Mouse (Mus musculus): ENCODE measurements around the gene Agap2. TPM values are rescaled to one million over a fixed set of nuclear protein-coding genes. Genes with fewer than 3 reads are reported as not detected.
A peak's percentile ranks its signal among the peaks of the same experiment; 100 is the strongest.

Gene Agap2
- polyA plus RNA-seq, 1 experiment from 2014 or later = 0.04 TPM

DNA sequence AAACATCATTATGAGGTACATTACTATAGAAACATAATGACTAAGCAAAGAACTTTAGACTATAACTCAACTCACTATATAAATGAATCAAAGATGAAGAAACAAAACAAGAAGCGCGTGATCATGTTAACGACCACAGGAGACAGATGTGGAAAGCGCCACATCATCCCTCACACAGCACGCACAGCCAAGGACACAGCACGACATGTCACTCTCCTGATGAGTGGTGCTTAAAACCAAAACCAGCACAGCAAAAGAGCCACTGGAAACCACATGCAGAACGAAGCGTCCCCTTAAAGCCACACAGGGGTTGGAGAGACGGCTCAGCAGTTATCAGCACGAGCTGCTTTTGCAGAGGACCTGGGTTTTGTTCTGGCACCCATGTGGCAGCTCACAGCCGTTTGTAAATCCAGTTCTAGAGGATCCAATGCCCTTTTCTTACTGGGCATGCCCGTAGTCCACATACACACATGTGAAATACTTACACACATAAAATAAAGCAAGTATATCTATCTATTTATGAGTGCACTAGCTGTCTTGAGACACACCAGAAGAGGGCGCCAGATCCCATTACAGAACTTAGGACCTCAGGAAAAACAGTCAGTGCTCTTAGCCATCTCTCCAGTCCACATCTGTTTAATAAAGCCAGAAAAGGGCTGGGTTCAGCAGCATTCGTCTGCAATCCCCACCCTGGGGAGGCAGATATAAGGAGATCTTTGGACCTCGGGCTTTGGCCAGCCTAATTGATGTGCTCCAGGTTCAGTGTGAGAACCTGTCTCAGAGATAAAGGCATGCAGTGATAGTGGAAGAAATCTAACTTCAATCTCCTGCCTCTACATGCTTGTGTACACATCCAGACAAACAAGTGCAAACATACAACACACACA lies 36.2 kb downstream of the Agap2 start:
- no peak overlapping the region for H3K4me3 ChIP-seq (replicated peaks; ENCODE audit: low read depth, low read length)
- DNase-seq (ENCODE audit: low spot score) = no peak
- H3K27me3 ChIP-seq (ENCODE audit: insufficient read depth, low read length) = no peaks in the 10 kb centered on the region
- TF ChIP-seq CTCF (IDR thresholded peaks at IDR 0.05; ENCODE audit: low read depth) = peak; percentile 43
- 0 out of 2 replicates have a peak, but pooled peaks cover 8% of the 10 kb centered on the region for H3K36me3 ChIP-seq (ENCODE audit: insufficient read depth, low read length)
- H3K9ac ChIP-seq (ENCODE audit: low read depth, low read length) = no peak overlapping the region
- H3K4me1 ChIP-seq (replicated peaks; ENCODE audit: insufficient read depth, low read length) = no peaks in the 10 kb centered on the region
- ATAC-seq (replicated peaks; ENCODE audit: low FRiP score, low read depth) = no peak
- H3K9me3 ChIP-seq (replicated peaks; ENCODE audit: low read length) = no peaks in the 10 kb centered on the region
- H3K4me2 ChIP-seq (ENCODE audit: low read length) = no peak overlapping the region
- WGBS = 90% methylated on average over 15 of the region's 15 CpGs
- H3K27ac ChIP-seq = no peak overlapping the region

DNA sequence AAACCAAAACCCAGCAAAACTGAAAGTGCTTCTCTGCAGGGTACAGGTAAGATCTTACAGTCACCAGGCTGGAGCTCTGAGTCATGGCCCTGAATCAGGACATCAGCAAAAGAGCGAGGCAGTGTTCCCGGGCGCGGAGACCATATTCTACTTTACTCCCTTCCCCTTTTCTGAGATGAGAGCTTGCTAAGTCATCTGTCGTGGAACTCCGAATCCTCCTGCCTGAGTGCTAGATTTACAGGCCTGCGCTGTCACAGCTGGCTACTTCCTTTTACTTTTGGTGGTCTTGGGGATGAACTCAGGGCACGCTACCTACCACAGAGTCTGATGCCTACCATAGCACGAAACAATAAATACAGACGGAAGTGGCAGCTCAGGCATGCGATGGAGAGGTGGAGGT lies 39.3 kb downstream of the Agap2 start:
- Histone ChIP-seq H3K27me3 (ENCODE audit: insufficient read depth, low read length) (no peaks in the 10 kb centered on the region), H3K4me3 (replicated peaks; ENCODE audit: low read depth, low read length) (no peak overlapping the region), H3K9me3 (replicated peaks; ENCODE audit: low read length) (no peaks in the 10 kb centered on the region), H3K4me1 (replicated peaks; ENCODE audit: insufficient read depth, low read length) (no peaks in the 10 kb centered on the region), H3K9ac (ENCODE audit: low read depth, low read length) (no peak overlapping the region), H3K4me2 (ENCODE audit: low read length) (no peak overlapping the region), H3K36me3 (ENCODE audit: insufficient read depth, low read length) (peaks cover 26% of the 10 kb centered on the region; the same call in 1 of the 2 replicates), H3K27ac (no peak overlapping the region)
- TF ChIP-seq CTCF (IDR thresholded peaks at IDR 0.05; ENCODE audit: low read depth) = no peak
- 83% methylated on average over 11 of the region's 11 CpGs for whole genome bisulfite sequencing
- no peak for ATAC-seq (replicated peaks; ENCODE audit: low FRiP score, low read depth)
- DNase-seq (ENCODE audit: low spot score) = no peak

DNA sequence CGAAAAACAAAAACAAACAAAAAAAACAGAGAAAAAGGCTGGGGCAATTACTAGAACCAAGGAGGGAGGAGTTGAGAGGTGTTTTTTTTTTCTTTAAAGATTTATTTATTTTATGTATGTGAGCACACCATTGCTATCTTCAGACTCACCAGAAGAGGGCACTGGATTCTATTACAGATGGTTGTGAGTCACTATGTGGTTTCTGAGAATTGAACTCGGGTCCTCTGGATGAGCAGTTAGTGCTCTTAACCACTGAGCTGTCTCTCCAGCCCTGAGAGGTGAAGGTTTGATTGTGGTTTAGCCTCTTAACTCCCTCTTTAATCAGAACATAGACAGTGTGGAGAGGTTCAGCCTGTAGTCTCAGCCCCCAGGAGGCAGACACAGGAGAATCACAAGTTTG lies 40.0 kb downstream of the Agap2 start:
- H3K9me3 ChIP-seq (replicated peaks; ENCODE audit: low read length) = no peaks in the 10 kb centered on the region
- no peak for ATAC-seq (replicated peaks; ENCODE audit: low FRiP score, low read depth)
- peaks cover 26% of the 10 kb centered on the region; the same call in 1 of the 2 replicates for H3K36me3 ChIP-seq (ENCODE audit: insufficient read depth, low read length)
- peak; percentile 46; the same call in 1 of the 2 replicates for TF ChIP-seq CTCF (IDR thresholded peaks at IDR 0.05; ENCODE audit: low read depth)
- no peaks in the 10 kb centered on the region for H3K27me3 ChIP-seq (ENCODE audit: insufficient read depth, low read length)
- no peak overlapping the region for H3K27ac ChIP-seq
- DNase-seq (ENCODE audit: low spot score) = no peak
- no peak overlapping the region for H3K9ac ChIP-seq (ENCODE audit: low read depth, low read length)
- no peak overlapping the region for H3K4me2 ChIP-seq (ENCODE audit: low read length)
- no peak overlapping the region for H3K4me3 ChIP-seq (replicated peaks; ENCODE audit: low read depth, low read length)
- H3K4me1 ChIP-seq (replicated peaks; ENCODE audit: insufficient read depth, low read length) = no peaks in the 10 kb centered on the region; the same call in 1 of the 2 replicates
- 79% methylated on average over 2 of the region's 2 CpGs for WGBS

GRCm38 (mm10) chr10:127118470-127118869 lies 43.4 kb downstream of the Agap2 start:
- no peak for TF ChIP-seq CTCF (IDR thresholded peaks at IDR 0.05; ENCODE audit: low read depth)
- no peak overlapping the region for H3K4me2 ChIP-seq (ENCODE audit: low read length)
- H3K4me3 ChIP-seq (replicated peaks; ENCODE audit: low read depth, low read length) = no peak overlapping the region
- peaks cover 23% of the 10 kb centered on the region; the same call in 1 of the 2 replicates for H3K36me3 ChIP-seq (ENCODE audit: insufficient read depth, low read length)
- no peaks in the 10 kb centered on the region for H3K9me3 ChIP-seq (replicated peaks; ENCODE audit: low read length)
- WGBS = 91% methylated on average over 11 of the region's 11 CpGs
- ATAC-seq (replicated peaks; ENCODE audit: low FRiP score, low read depth) = no peak
- H3K9ac ChIP-seq (ENCODE audit: low read depth, low read length) = no peak overlapping the region
- no peaks in the 10 kb centered on the region for H3K27me3 ChIP-seq (ENCODE audit: insufficient read depth, low read length)
- H3K4me1 ChIP-seq (replicated peaks; ENCODE audit: insufficient read depth, low read length) = peaks cover 5% of the 10 kb centered on the region; the same call in 1 of the 2 replicates
- no peak overlapping the region for H3K27ac ChIP-seq
- no peak for DNase-seq (ENCODE audit: low spot score)

- H3K9me3 ChIP-seq (replicated peaks; ENCODE audit: low read length) = no peaks in the 10 kb centered on the region
- no peak for TF ChIP-seq CTCF (IDR thresholded peaks at IDR 0.05; ENCODE audit: low read depth)
- no peak overlapping the region for H3K9ac ChIP-seq (ENCODE audit: low read depth, low read length)
- ATAC-seq (replicated peaks; ENCODE audit: low FRiP score, low read depth) = no peak
- WGBS = 81% methylated on average over 10 of the region's 10 CpGs
- no peak overlapping the region for H3K4me2 ChIP-seq (ENCODE audit: low read length)
- H3K4me1 ChIP-seq (replicated peaks; ENCODE audit: insufficient read depth, low read length) = peaks cover 5% of the 10 kb centered on the region; the same call in 1 of the 2 replicates
- H3K27me3 ChIP-seq (ENCODE audit: insufficient read depth, low read length) = no peaks in the 10 kb centered on the region
- DNase-seq (ENCODE audit: low spot score) = no peak
- peaks cover 23% of the 10 kb centered on the region; the same call in 1 of the 2 replicates for H3K36me3 ChIP-seq (ENCODE audit: insufficient read depth, low read length)
- H3K27ac ChIP-seq = no peak overlapping the region
- no peak overlapping the region for H3K4me3 ChIP-seq (replicated peaks; ENCODE audit: low read depth, low read length)
Measured at GRCm38 (mm10) chr10:127119229-127119628, 44.1 kb downstream of the Agap2 start.

DNA sequence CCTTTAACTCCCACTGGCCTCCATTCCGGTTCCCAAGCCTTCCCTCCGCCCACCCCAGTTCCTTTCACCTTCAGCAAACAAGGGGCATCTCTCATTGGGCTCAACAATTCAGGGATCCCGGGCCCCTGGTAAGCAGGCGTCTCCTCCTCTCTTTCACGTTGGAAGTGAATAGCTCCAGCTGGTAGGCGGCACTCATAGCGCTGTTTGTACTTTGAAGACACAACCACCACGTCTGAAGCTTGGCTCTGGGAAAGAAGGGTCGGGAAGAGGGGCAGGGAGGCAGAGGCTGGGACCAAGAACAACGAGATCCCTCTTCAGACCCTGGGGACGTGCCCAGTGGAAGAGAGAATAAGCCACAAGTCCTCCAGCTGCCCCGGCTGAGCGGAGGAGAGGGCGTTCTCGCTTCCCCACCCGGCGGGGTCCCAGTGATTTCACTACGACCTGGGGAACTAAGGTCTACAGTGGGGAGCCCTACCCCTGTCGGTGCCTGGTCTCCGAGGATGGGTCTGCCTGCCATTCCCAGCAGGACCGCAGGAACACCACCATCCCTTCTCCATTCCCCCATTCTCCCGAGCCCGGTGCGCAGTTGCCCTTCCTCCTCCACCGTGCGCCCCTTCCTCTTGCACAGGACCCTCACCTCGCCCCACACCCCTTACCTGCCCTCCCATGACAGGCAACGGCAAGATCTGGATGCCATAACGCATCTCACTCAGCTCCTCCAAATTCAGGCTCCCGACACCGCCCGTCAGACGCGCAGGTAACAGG lies 45.4 kb downstream of the Agap2 start:
- peaks cover 23% of the 10 kb centered on the region; the same call in 1 of the 2 replicates for H3K36me3 ChIP-seq (ENCODE audit: insufficient read depth, low read length)
- TF ChIP-seq CTCF (IDR thresholded peaks at IDR 0.05; ENCODE audit: low read depth) = no peak
- peaks cover 5% of the 10 kb centered on the region; the same call in 1 of the 2 replicates for H3K4me1 ChIP-seq (replicated peaks; ENCODE audit: insufficient read depth, low read length)
- peak overlapping the region; percentile 79 for H3K9ac ChIP-seq (ENCODE audit: low read depth, low read length)
- DNase-seq (ENCODE audit: low spot score) = no peak
- H3K27me3 ChIP-seq (ENCODE audit: insufficient read depth, low read length) = no peaks in the 10 kb centered on the region
- no peak overlapping the region for H3K27ac ChIP-seq
- H3K4me2 ChIP-seq (ENCODE audit: low read length) = peak overlapping the region; percentile 99
- ATAC-seq (replicated peaks; ENCODE audit: low FRiP score, low read depth) = peak; percentile 38; the same call in 1 of the 2 replicates
- H3K4me3 ChIP-seq (replicated peaks; ENCODE audit: low read depth, low read length) = peak overlapping the region; percentile 96
- no peaks in the 10 kb centered on the region for H3K9me3 ChIP-seq (replicated peaks; ENCODE audit: low read length)
- WGBS = 1% methylated on average over 34 of the region's 34 CpGs
